Mouse (Mus musculus) ES-CJ7 (cell line): ENCODE measurements at regions not wholly inside any gene's neighbourhood (a gene's known extent, or its start where the extent isn't known, plus 50 kb on each side); places are given as distances from the start of the nearest gene placed in this dataset.

Experiments used
- DNase-seq: peaks from one replicate; pipeline ENCODE4 v3.0.0; 2011; ENCODE audit warnings: low read depth, low spot score

DNA sequence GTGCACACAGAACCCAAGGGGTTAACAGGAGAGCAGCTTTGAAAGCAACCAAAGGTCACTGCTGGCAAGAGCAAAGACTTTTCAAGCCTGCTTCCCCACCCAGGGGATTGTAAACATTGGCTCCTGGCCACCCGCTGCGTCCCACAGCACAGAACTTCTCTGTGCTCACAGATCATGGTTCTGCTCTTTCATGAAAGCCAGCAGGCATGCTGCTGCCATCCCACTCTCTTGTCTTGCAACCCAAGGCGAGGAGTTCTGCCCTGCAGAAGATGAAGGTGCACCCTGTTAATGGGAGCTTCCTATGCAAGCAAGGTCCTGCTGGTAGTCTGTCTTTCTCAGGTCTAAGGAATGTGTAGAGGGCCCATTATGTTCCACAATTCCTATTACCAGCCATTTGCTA is 95.8 kb downstream of the AU018091 start:
- peak; percentile 17 for DNase-seq
